Mouse (Mus musculus) heart, postnatal 14 days (tissue): ENCODE results near the gene Ciart. TPM values are rescaled to one million over a fixed set of nuclear protein-coding genes. Genes with fewer than 3 reads are reported as not detected.
"Not testable (repeated sequence)": the region's sequence is repeated elsewhere in the genome, so short reads cannot be mapped to it uniquely, and the experiment has no call there.

Experiments
- DNase-seq, 2 experiments: peaks; one replicate each; pipeline ENCODE4 v3.0.0; 2021 to 2022
- intact Hi-C: fragments of 180-260 bp; cut with DNase I; formaldehyde crosslinking; loops from one replicate; pipeline ENCODE4 v1.15.1; 2025
- total RNA-seq, 2 experiments: library from RNA; stranded (reverse); gene quantifications; 2 replicates each; pipeline ENCODE4 v1.2.3; 2021

Gene Ciart
- total RNA-seq, 2 experiments from 2014 or later: 2.8 to 3.0 TPM

DNA sequence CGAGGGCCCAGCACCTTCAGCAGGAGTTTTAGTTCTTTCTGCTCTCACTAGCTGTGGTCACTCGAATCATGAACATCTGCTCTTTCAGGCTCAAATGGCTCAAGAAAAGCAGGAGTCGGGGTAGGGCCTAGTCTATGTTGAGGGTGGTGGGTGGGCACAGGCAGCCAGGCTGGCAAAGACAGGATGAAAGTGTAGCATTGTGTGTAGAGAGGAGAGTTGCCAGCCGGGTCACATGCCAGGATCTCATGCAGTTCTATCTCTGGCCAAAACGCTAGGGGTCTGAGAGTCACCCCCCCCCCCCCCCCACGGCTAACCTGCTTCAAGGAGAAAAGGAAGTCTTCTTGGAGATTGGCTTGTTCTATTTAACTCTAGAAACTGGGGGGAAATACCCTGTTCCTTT is 20.6 kb upstream of the Ciart start:
- no peak for DNase-seq
- intact Hi-C loops: no loop called here

DNA sequence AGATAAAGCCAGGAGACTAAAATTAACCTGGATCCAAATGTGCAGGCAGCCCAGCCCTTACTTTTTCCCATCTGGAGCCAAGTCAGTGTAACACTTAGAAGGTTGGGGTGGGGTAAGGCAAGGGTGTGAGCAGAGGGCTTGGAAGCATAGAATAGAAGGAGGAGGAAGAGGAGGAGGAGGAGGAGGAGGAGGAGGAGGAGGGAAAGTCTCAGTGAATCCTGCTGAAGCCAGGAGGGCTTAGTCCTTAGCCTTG is 20.2 kb upstream of the Ciart start:
- intact Hi-C loops: no loop called here
- DNase-seq: no peak

DNA sequence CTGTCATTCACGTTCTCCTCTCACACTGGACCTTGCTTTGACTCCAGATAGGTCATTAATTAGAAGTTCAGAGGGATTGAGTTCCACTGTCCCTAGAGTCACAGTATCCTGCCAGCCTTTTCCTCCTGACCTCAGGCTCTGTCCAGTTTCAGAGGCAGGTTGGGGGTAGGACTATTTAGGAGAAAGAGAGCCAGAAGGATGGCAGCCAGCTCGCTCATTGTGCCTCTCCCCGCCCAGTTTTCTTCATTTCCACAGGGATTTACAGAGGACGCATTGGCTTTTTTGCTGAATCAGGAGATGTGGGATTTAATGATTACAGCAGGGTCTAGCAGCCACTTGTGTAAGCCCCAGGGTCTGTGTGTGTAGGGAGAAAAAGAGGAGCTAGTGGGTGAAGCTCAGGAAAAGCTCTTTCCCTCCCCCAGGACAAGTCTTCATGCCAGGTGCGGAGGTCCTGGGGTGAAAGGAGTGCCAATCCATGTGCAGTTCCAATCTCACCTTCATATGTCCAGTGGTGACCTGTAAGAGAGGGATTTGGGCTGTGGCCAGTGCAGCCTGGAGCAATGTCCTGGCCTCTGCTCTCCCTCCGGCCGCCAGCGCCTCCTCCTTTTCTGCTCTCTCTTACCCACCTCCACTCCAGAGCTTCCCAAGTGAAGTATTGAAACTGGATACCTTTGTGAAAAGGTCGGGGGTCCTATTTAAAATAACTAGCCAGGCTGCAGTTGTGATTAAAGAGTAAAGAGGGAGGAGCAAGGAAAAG is 19.7 kb upstream of the Ciart start:
- intact Hi-C loops: no loop called here
- DNase-seq: peak; percentile 35 to 51

DNA sequence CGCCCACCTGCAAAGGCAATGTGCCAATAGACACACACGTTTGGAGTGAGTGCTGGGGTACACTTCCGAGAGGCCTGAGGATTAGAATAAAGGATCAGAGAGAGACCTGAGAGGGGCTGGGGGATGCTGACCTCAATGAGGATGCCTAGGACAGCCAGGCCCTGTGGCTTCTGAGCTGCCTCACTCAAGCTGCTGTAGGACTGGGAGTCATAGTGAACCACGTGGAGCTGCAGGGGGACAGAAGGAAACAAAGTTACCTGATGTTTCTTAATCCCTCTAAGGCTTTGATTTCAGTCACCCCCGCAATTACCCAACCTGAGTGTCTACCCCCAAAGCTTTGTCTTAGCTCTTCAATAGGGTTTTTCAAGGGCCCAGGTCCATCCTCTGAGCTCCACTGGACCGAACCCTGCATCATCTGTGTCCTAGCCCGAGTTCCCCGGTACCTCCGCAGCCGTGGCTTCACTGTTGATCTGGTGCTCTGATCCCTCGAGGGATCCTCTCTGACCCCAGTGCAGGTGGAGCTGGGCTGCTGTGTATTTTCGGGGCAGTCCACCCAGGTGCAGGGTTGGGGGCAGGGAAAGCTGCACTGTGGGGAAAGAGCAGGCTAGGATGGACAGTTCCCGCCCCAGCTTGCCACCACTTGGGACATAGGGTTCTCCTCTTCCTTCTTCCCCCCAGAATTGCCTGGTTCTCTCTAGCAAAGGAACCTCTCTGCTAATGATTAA is 17.9 kb upstream of the Ciart start:
- DNase-seq: no peak
- intact Hi-C loops: no loop called here

DNA sequence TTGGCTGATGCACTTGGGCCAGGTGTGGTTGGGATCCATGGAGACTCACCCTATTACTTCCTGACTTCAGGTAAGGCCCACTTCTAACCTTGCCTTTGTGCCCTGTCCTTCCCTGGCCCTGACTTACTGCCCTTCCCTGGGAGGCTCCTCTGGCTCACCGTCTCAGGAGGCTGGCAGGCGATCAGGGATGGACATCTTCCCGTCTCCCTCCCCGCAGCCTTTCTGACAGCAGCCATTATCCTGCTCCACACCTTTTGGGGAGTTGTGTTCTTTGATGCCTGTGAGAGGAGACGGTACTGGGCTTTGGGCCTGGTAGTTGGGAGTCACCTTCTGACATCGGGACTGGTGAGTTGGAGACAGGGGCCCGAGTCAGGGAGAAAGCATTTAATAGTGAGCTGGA is 13.4 kb upstream of the Ciart start:
- intact Hi-C loops, DNase-seq: not testable (repeated sequence)

DNA sequence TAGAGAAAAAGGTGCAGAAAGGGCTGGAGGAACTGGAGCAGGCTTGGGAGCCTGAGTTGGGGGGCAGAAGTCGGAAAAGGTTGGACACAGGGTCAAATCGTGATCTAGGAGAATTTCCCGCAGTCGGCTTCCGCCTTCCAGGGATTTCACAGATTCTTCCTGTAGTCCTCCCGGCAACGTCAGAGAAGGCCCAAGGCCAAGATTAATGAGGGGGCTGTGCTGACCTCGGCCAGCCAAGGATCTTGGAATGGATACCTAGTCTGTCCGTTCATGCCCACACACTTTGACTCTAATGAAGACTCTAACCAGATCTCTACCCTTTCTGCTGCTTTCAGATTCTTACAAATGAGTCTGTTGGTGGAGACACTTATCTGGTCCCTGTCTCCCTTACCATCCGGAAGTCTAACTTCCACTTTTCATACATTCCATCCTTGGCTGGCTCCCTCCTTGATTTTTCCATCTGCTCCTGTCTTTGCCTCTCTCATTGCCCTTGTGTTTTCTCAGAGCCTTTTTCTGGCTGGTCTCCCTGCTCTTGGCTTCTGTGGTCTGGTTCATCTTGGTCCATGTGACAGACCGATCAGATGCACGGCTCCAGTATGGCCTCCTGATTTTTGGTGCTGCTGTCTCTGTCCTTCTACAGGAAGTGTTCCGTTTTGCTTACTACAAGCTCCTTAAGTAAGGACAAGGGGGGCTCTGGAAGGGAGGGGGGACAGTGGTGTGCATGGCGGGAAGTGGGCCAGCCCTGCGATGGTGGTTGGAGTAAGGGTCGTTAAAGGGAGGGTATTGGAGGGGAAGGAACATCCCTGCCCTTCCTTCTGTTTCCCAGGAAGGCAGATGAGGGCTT is 12.5 kb upstream of the Ciart start:
- intact Hi-C loops: no loop called here
- DNase-seq: peak; percentile 62 to 79

DNA sequence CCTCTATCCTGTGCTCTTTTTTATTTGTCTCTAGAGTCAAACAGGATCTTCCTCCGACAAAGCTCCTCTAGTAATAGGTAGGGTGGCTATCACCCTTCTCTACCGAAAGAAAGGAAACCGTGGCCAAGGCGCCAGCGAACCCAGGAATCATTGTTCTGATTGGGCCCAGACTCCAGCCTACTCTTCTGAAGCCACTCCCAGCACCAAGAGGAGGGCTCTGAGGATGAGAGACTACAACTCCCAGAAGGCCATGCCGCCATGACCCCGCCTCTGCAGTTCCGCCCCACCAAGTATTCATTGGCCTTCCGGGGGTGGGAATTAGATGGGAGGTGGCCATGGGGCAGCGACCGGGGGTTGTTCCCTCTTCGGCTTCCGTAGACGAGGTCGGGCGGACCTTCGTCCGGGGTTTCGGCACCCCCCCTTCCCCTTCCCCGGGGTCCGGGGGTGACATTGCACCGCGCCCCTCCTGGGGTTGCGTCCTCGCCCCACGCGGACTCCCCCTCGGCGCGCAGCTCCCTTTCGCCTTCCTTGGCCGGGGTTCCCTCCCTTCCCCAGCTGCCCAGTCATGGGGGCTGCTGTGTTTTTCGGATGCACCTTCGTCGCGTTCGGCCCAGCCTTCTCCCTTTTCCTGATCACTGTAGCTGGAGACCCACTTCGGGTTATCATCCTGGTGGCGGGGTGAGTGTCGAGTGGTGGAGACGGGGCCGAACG is 11.7 kb upstream of the Ciart start, which contains the start of gene Aph1a:
Aph1a (plus strand) TSS at position 364 of the 711 bp plus-strand sequence.
- peak; percentile 94 to 95 for DNase-seq
- intact Hi-C loops: not testable (repeated sequence)

DNA sequence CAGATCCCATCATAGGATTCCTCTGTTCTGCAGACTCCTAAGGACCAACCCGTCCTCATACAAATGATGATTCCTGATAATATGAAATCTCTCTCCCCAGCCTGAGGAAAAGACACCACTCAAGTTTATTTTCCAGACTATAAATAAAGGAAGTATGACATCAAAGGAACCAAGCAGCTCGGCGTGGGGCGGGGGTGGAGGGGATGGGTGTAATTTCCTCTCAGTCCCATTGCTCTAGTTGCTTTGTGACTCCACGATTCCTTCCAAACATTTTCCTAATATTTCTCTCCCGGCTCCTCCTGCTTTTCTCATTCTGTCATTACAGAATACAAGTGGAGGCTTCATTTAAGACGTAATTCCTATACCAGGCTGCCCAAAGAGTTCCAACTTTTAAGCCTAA is 11.1 kb upstream of the Ciart start:
- DNase-seq: peak in 1 of 2 experiments; percentile 25
- intact Hi-C loops: no loop called here

DNA sequence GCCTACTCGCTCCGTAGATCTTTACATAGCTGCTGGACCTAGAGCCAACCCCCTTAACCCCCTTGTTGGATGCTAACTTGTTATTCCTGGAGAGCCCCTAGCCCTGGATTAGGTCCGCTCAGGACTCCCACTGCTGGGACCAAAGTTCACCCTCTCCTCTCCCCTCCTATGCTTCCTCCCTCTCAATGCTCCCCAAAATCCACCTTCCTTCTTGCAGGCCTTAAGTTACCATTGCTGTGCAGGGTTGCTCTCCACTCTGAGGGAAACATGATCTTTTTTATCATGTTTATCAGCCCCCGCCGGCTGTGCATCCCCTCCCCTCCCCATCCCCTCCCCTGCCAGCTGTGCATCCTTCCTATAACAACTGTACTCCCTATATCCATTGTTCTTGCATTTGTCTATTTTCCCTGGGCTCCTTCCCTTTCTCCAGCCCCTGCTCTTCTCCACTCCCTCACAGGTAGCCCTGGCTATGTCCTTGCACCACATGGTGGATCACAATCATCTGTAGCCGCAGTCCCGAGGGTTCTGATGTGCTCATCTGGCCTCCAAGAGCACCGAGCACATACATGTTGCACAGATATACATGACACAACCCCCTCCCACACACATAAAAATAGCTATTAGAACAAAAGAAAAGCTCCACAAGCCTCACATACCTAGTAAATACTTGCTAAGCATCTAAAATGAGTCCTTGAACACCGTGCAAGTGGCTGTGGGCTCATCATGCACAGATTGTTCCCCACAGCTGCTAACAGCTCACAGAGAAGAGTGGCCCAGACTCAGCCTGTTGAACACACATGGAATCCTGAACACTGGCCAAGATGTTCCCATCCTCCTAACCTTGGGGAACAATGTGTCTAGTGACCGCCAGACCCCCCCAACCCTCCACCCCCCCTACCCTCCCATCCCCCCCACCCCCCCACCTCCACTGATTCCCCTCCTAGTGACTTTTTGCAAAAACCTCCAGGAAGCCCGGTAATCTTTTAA is 10.3 kb upstream of the Ciart start:
- no peak for DNase-seq
- intact Hi-C loops: no loop called here

DNA sequence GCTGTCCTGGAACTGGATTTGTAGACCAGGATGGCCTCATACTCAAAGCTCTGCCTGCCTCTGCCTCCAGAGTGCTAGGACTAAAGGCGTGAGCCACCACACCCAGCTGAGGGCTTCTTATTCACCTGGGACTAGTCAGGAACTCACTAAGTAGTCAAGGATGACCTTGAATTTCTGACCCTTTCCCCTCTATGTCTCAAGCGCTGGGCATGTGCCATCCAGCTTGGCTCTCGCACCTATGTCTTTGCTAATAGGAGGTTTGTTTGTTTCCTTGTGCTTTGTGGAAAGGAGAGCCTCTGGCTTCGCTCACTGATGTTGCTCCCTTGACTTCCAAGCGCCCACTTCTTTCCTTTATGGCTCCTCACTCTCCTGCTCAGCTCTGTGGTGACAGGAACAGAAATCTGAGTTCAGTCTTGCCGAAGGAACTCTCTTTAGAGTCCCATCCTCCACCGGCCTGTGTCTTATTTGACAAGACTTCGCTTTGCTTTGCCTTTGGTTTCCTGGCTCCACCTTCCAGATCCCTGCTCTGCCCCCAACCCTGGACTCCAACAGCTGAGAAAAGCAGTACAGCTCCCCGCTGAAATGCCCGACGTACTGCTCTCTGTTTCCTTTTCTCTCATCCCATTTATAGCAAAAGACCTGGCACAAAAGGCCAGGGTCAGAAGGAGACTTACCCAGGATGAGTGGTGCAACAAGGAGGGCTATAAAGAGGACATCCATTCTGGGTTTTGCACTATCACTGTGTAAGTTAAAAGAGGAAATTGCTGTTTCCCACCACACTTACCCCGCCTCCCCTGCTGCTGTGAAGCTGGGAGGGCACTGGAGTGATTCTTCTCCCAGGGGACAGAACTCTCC is 9.4 kb upstream of the Ciart start, which contains the start of gene BC028528:
BC028528 (minus strand) TSS at position 795 of the 855 bp plus-strand sequence.
- peak; percentile 49 to 53 for DNase-seq
- intact Hi-C loops: no loop called here

DNA sequence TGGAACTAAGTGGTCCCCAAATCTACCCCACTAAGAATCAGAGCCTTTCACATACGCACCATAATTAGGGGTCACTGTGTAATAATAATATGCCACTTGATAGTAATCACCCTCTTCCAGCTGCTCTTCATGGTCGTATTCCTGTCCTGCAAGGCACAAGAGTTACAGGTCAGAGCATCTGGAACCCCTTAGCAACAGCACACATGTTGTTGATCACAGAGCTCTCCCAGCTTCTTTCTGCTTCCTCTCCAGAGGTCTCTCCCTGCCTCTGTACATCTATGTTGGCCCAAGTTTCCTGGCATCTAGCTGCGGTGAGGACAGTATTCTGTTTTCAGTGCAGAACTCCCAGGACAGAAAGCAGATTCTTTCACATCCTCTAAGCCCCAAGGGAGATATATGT is 7.6 kb upstream of the Ciart start:
- intact Hi-C loops: no loop called here
- no peak for DNase-seq

DNA sequence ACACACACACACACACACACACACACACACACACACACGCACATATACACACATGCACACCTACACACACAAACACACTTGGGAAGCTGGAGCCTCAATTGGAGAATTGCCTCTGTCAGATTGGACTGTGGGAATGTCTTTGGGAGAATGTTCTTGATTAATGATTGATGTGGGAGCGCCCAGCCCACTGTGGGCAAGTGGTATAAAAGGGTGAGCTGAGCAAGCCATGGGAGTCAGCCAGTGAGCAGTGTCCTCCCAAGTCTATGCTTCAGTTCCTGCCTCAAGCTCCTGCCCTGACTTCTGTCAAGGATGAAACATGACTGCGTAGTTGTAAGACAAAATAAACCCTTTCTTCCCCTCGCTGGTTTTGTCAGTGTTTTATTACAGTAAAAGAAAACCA is 5.5 kb upstream of the Ciart start:
- DNase-seq: no peak
- intact Hi-C loops: no loop called here

DNA sequence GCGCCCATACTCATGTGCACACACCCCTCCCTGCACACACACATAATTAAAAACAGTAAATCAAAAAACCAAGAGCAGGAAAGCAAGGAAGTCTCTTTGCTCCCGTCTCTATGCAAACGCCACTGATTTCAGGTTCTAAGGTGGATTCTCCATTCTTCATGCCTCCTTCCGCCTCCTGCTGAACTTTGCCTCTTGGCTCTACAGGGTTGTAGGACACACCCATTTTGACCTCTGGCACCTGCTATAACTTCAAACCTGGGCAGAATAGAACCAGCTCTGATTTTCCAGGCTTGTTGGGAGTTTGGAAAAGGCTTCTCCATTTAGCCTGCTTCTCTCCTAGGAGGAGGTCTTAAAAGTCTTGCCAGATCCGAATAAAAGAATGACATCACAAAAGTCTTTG is 2.3 kb upstream of the Ciart start:
- intact Hi-C loops: no loop called here
- DNase-seq: no peak

DNA sequence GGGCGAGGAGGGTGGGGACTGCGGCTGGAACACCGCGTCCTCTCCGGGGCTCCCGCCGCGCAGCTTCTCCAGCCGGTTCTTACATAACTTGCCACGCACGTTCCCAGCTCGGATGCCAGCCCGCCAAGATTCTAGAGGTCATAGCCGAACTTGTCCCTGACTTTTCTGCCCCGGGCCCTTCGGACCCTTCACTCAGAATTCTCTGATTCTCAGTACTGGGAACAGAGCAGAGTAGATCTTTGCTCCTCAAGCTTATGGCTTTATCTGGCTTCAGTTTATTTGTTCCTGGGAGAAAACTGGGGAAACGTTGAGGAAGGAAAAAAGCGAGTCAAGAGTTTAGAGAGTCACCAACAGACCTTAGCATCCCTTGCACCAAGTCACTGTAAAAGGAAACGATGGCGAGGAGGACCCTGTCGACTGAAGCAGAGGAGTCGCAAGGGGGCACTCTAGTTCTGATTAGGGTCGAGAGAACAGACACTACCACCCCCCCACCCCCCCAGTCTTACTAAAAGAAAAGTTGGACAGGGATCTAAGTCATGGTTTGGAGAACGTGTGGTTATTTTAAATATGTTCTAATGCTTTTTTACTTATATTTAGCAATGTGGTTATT is 870 bp upstream of the Ciart start:
- intact Hi-C loops: loop anchor here (1.0 kb wide), 1 partner anchor 23 kb away; no protein-coding TSS in a partner anchor
- peak; percentile 77 to 86 for DNase-seq

DNA sequence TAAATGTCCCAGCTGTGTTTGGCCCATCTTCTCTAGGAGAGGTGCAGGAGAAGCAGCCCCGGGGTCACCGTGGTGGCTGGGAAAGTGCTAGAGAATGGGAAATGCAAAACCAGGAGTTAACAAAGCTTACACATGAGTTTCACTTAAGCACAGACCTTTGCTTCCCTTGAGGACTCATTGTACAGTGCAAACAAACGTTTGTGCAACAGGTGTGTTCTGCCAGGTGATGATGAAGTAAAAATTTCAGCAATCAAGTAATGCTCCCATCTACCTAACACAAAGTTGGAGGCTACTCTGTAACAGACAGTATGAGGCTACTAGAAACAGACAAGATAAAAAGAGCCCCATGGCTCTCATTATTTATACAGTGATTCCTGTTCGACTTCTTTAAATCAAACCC is 3.0 kb downstream of the Ciart start:
- no peak for DNase-seq

DNA sequence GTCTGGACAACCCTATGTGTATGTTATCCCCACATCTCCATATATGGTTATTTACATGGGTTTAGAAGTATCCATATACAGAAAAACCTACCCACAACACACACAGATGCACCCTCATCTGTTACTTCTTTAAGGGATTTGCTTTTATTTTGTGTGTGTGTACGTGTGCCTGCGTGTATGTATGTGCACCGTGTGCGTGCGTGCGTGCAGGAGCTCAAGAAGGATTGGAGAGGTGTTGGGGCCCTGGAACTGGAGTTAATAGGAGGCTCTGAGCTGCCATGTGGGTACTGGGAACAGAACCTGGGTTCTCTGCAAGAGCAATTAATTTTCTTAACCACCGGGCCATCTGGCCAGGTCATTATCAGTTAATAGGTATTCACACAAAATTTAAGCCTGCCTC is 10.0 kb downstream of the Ciart start:
- no peak for DNase-seq

More for the DNA sequence above, 3.0 kb downstream of the Ciart start:
- intact Hi-C loops: no loop called here

DNA sequence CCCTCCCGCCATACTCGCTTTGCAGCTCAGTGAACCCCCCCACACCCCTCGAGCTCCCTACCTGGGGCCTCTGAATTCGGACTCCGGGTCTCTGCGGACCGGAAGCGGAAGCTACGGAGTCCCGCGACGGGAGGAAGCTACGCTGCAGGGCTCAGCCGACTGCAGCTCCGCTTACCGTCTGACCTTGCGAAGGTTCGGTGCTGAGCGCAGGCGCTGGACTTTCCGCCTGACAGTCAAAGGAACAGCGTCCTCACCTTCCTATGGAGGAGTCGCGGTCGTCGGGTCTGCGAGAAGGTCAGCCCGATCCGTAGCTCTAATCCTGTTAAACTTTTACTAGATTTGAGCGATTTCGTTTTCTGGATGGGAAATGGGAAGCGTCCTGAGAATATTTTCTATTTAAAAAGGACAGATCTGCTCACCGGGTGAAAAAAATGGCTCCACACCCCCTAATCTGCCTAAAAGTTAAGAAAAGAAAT is 10.6 kb downstream of the Ciart start, which contains the start of gene Mrps21:
Mrps21 (minus strand) TSS at position 128 of the 476 bp plus-strand sequence.
- intact Hi-C loops: no loop called here
- DNase-seq: peak; percentile 85 to 88

More for the DNA sequence above, 10.0 kb downstream of the Ciart start:
- intact Hi-C loops: no loop called here

DNA sequence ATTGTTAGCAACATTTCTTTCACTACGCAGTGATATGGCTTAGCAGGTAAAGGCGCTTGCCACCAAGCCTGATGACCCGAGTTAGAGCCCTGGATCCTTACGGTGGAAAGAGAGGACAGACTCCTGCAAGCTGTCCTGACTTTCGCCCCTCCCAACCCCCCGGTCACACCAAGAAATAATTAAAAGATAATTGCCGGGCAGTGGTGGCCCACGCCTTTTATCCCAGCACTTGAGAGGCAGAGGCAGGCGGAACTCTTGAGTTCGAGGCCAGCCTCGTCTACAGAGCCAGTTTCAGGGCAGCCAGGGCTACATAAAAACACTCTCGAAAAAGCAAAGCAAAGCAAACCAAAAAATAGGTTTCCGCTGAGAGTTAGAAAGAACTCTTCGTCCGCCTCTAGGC is 11.1 kb downstream of the Ciart start:
- intact Hi-C loops: no loop called here
- no peak for DNase-seq
